In the genomic region with DNA sequence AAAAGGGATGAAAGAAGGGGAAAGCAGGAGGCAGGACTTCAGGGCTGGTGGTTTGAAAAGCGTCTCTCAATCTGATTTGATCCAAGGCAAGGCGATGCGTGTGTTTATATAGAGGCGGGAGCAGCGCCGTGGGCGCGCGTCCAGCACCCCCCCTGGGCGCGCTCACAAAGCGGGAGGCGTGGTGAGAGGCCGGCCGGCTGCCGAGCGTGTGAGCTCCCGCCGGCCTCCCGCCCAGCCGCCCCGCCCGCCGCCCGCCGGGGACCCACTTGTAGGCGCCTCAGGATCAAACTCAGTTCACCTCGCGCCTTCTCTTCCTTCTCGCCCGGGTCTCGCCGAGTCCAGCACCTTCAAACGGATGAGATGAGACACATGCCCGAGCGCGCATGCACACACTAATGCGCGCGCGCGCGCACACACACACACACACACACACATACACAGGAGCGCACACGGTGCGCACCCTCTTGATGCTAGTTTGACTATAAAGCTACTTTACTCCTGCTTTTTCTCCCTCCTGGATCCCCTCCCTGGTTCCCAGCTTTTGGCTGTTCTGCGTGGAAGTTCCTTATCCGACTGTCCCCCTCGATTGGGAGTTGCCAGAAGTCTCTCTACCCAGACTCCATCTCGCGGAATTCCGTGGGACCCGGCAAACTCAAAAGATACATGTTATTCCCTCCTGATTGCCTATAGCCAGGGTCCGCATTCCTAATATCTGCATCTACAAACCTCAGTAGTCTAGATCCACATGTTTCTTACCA, we compare ENCODE assay signal across 8 mouse cellular contexts. TPM values are rescaled to one million over a fixed set of nuclear protein-coding genes. Genes with fewer than 3 reads are reported as not detected.
DNase-seq lines count a peak whose midpoint lies in the region; ATAC-seq lines count a peak whose summit lies in the region.

No protein-coding gene starts in this region.

- intact Hi-C loops in heart, postnatal 36 days (cut with DNase I): loop anchor here (2.0 to 10.0 kb wide), 3 partner anchors 52 to 546 kb away; a partner anchor contains a TSS

- H3K4me3 ChIP-seq in embryonic facial prominence, embryonic 11.5 days (ENCODE audit: low read depth, low read length): peak overlapping the region; percentile 59
- H3K4me3 ChIP-seq in limb, embryonic 11.5 days (ENCODE audit: low read depth, low read length): peak overlapping the region; percentile 82
- peak overlapping the region; percentile 43 for H3K4me3 ChIP-seq in midbrain, embryonic 14.5 days (replicated peaks; ENCODE audit: low read depth, low read length)

- peak overlapping the region; percentile 70 for H3K9ac ChIP-seq in embryonic facial prominence, embryonic 11.5 days (replicated peaks; ENCODE audit: low read length)
- H3K9ac ChIP-seq in limb, embryonic 11.5 days (ENCODE audit: low read length): peak overlapping the region; percentile 96
- 0 out of 2 replicates have a peak overlapping the region, but pooled peaks have one; percentile 9 for H3K9ac ChIP-seq in midbrain, embryonic 14.5 days (replicated peaks; ENCODE audit: low read length)

- no peak for ATAC-seq in embryonic facial prominence, embryonic 11.5 days (replicated peaks; ENCODE audit: insufficient number of reproducible peaks, low FRiP score, low TSS enrichment, low read depth)
- ATAC-seq in limb, embryonic 11.5 days (ENCODE audit: insufficient number of reproducible peaks, low FRiP score, low TSS enrichment, low read depth): peak; percentile 33; the same call in 1 of the 2 replicates
- peak; percentile 35; the same call in 1 of the 2 replicates for ATAC-seq in midbrain, embryonic 14.5 days (ENCODE audit: low FRiP score, low TSS enrichment)

- no peaks in the 10 kb centered on the region for H3K36me3 ChIP-seq in embryonic facial prominence, embryonic 11.5 days (replicated peaks; ENCODE audit: control insufficient read depth, insufficient read depth, low read depth, low read length)
- no peaks in the 10 kb centered on the region for H3K36me3 ChIP-seq in limb, embryonic 11.5 days (ENCODE audit: control insufficient read depth, insufficient read depth, low read length)
- H3K36me3 ChIP-seq in midbrain, embryonic 14.5 days (ENCODE audit: control insufficient read depth, insufficient read depth, low read length): no peaks in the 10 kb centered on the region

- H3K27ac ChIP-seq in embryonic facial prominence, embryonic 11.5 days (replicated peaks; ENCODE audit: low read depth, low read length): peak overlapping the region; percentile 65; the same call in 1 of the 2 replicates
- peak overlapping the region; percentile 97 for H3K27ac ChIP-seq in limb, embryonic 11.5 days (replicated peaks; ENCODE audit: low read depth, low read length)
- H3K27ac ChIP-seq in midbrain, embryonic 14.5 days (replicated peaks; ENCODE audit: low read depth, low read length): no peak overlapping the region

- H3K27me3 ChIP-seq in embryonic facial prominence, embryonic 11.5 days (ENCODE audit: control insufficient read depth, insufficient read depth, low read length): peaks cover 30% of the 10 kb centered on the region
- H3K27me3 ChIP-seq in limb, embryonic 11.5 days (ENCODE audit: control insufficient read depth, insufficient read depth, low read length): peaks cover 2% of the 10 kb centered on the region; the same call in 1 of the 2 replicates
- peaks cover 62% of the 10 kb centered on the region for H3K27me3 ChIP-seq in midbrain, embryonic 14.5 days (ENCODE audit: control insufficient read depth, insufficient read depth, low read length)

- WGBS in embryonic facial prominence, embryonic 11.5 days: under 1% methylated on average over 44 of the region's 54 CpGs
- 2% methylated on average over 49 of the region's 54 CpGs for WGBS in limb, embryonic 11.5 days
- under 1% methylated on average over 48 of the region's 54 CpGs for WGBS in midbrain, embryonic 14.5 days

- H3K9me3 ChIP-seq in embryonic facial prominence, embryonic 11.5 days (replicated peaks; ENCODE audit: control insufficient read depth, low read length): no peaks in the 10 kb centered on the region
- H3K9me3 ChIP-seq in limb, embryonic 11.5 days (ENCODE audit: control insufficient read depth, low read length): no peaks in the 10 kb centered on the region
- no peaks in the 10 kb centered on the region for H3K9me3 ChIP-seq in midbrain, embryonic 14.5 days (ENCODE audit: control insufficient read depth, low read length)

- peaks cover 6% of the 10 kb centered on the region for H3K4me1 ChIP-seq in embryonic facial prominence, embryonic 11.5 days (ENCODE audit: control insufficient read depth, insufficient read depth, low read length)
- peaks cover 10% of the 10 kb centered on the region for H3K4me1 ChIP-seq in limb, embryonic 11.5 days (ENCODE audit: control insufficient read depth, insufficient read depth, low read length)
- H3K4me1 ChIP-seq in midbrain, embryonic 14.5 days (ENCODE audit: control insufficient read depth, insufficient read depth, low read length): peaks cover 42% of the 10 kb centered on the region

- H3K4me2 ChIP-seq in embryonic facial prominence, embryonic 11.5 days (ENCODE audit: low read depth, low read length): peak overlapping the region; percentile 91
- H3K4me2 ChIP-seq in limb, embryonic 11.5 days (ENCODE audit: low read depth, severe bottlenecking): peak overlapping the region; percentile 86
- H3K4me2 ChIP-seq in midbrain, embryonic 14.5 days (ENCODE audit: low read length): peak overlapping the region; percentile 84

- peak; percentile 40 for DNase-seq in urinary bladder, adult 2 months (ENCODE audit: low spot score)
- DNase-seq in urinary bladder, postnatal 25 days (ENCODE audit: low spot score): no peak
- DNase-seq in embryonic facial prominence, embryonic 11.5 days (ENCODE audit: low spot score): peak; percentile 81
- peak; percentile 50 to 63 for DNase-seq in heart, postnatal 36 days
- peak; percentile 91 for DNase-seq in limb, embryonic 11.5 days (ENCODE audit: low spot score)
- DNase-seq in midbrain, embryonic 14.5 days: peak; percentile 81
- DNase-seq in spleen, postnatal 14 days (ENCODE audit: low spot score in 2 of 2): no peak
- no peak for DNase-seq in layer of hippocampus, adult 9-10 months (ENCODE audit: low spot score)

RNA-seq across cellular contexts. Expression of a gene that starts 4.6 kb away (rescaled TPM):
- 2.3 and 3.7 TPM in 2 replicates for polyA plus RNA-seq in urinary bladder, adult 2 months (2012; rRNA removed)
- 8.6 and 9.0 TPM in 2 replicates for polyA plus RNA-seq in embryonic facial prominence, embryonic 11.5 days (2014; fragmentation: Nextera tagmentation; extraction: Ambion mirVana)
- 10 to 100 TPM in 1 of 2 experiments, 1 to 10 TPM in 1; 6.0 to 16.9 TPM for total RNA-seq in heart, postnatal 36 days (2021)
- 35.0 and 37.6 TPM in 2 replicates for polyA plus RNA-seq in limb, embryonic 11.5 days (2014; fragmentation: Nextera tagmentation; extraction: Ambion mirVana)
- polyA plus RNA-seq in midbrain, embryonic 14.5 days (2014; fragmentation: Nextera tagmentation; extraction: Ambion mirVana): 21.9 and 29.5 TPM in 2 replicates

Comparison
In these comparisons a context has a peak if more than half of its experiments do, and no peak if none do; other contexts are left out.
1. DNase-seq: peak in urinary bladder, adult 2 months (single experiment), embryonic facial prominence, embryonic 11.5 days (single experiment), heart, postnatal 36 days (2 of 2), limb, embryonic 11.5 days (single experiment) and midbrain, embryonic 14.5 days (single experiment); none in urinary bladder, postnatal 25 days (single experiment), spleen, postnatal 14 days (0 of 2) and layer of hippocampus, adult 9-10 months (single experiment).
2. H3K9ac ChIP-seq: peak in every context shown above with its lines; median percentile 96 in limb, embryonic 11.5 days; 70 in embryonic facial prominence, embryonic 11.5 days; 9 in midbrain, embryonic 14.5 days.
3. Peak in every context shown above with its lines, with median percentiles within 50 percentile points of each other: H3K4me2 ChIP-seq and H3K4me3 ChIP-seq.